Mouse (Mus musculus) gastrocnemius, postnatal 36 days (tissue): Measurements from ENCODE around the gene Tcl1b4. TPM values are rescaled to one million over a fixed set of nuclear protein-coding genes. Genes with fewer than 3 reads are reported as not detected.

Experiments
- DNase-seq, 2 experiments: peaks; one replicate each; pipeline ENCODE4 v3.0.0; 2022
- intact Hi-C: fragments of 180-260 bp; cut with DNase I; formaldehyde crosslinking; loops from one replicate; pipeline ENCODE4 v1.15.1; 2025
- total RNA-seq, 2 experiments: library from RNA; stranded (reverse); gene quantifications; 2 replicates each; pipeline ENCODE4 v1.2.3; 2021

The Tcl1b4 gene
- total RNA-seq, 2 experiments from 2014 or later: not detected

- intact Hi-C loops: no loop called here
- DNase-seq: no peak
These were observed 33.3 kb downstream of the Tcl1b4 start for GRCm38 (mm10) chr12:105235091-105235490.

- intact Hi-C loops: no loop called here
These were observed 37.3 kb downstream of the Tcl1b4 start for GRCm38 (mm10) chr12:105239060-105239459.

GRCm38 (mm10) chr12:105248763-105249233, 47.0 kb downstream of the Tcl1b4 start:
- intact Hi-C loops: no loop called here
- DNase-seq: no peak

More at GRCm38 (mm10) chr12:105239060-105239459, 37.3 kb downstream of the Tcl1b4 start:
- no peak for DNase-seq

- intact Hi-C loops: no loop called here
These were observed 52.0 kb downstream of the Tcl1b4 start for GRCm38 (mm10) chr12:105253796-105254195.

More at GRCm38 (mm10) chr12:105253796-105254195, 52.0 kb downstream of the Tcl1b4 start:
- no peak for DNase-seq

Other genes starting within 250 kb of the Tcl1b4 start
- 1 to 10 TPM; 3.1 to 3.8 TPM for gene Syne3, start 192.1 kb upstream of the Tcl1b4 start, total RNA-seq
- gene Glrx5, start 169.3 kb upstream of the Tcl1b4 start, total RNA-seq: 10 to 100 TPM; 57.9 to 61.2 TPM
- not detected for gene Tcl1b2, start 55.9 kb upstream of the Tcl1b4 start, total RNA-seq
- not detected for gene Tcl1b1, start 42.3 kb upstream of the Tcl1b4 start, total RNA-seq
- gene Tcl1b5, start 25.6 kb upstream of the Tcl1b4 start, total RNA-seq: not detected
- not detected for gene Tcl1b3, start 10.9 kb upstream of the Tcl1b4 start, total RNA-seq
- gene Tcl1, start 20.8 kb downstream of the Tcl1b4 start, total RNA-seq: not detected
- not detected for gene Tunar, start 131.9 kb downstream of the Tcl1b4 start, total RNA-seq